Mouse (Mus musculus) G1E (cell line): Measurements from ENCODE around the gene Ctsz. TPM values are rescaled to one million over a fixed set of nuclear protein-coding genes. Genes with fewer than 3 reads are reported as not detected.
A peak's percentile ranks its signal among the peaks of the same experiment; 100 is the strongest.

Source experiments
- ATAC-seq: 2 replicates; pipeline ENCODE4 v1.8.0; 2016; ENCODE audit warnings: mild to moderate bottlenecking; ENCODE audit not compliant: insufficient number of reproducible peaks, poor library complexity, low FRiP score, severe bottlenecking; ENCODE audit errors: extremely low read depth
- DNase-seq: peaks from one replicate; pipeline ENCODE4 v3.0.0; 2012; ENCODE audit warnings: low spot score
- H3K27me3 ChIP-seq: 2 replicates; pipeline ENCODE4 v1.6.1; 2012; ENCODE audit warnings: mild to moderate bottlenecking, low read length, inconsistent platforms; ENCODE audit not compliant: insufficient read depth
- H3K36me3 ChIP-seq: replicated peaks from 2 replicates; pipeline ENCODE3; 2012; ENCODE audit warnings: mild to moderate bottlenecking, inconsistent platforms
- H3K4me1 ChIP-seq: 2 replicates; pipeline ENCODE4 v1.6.1; 2012; ENCODE audit warnings: low read depth, low read length, inconsistent platforms, mixed read lengths; ENCODE audit not compliant: insufficient read depth
- H3K4me3 ChIP-seq: 2 replicates; pipeline ENCODE4 v1.5.1; 2012; ENCODE audit warnings: low read depth, mild to moderate bottlenecking, inconsistent platforms, low read length, moderate library complexity, mixed read lengths
- H3K9me3 ChIP-seq: replicated peaks from 2 replicates; pipeline ENCODE4 v1.6.1; 2012; ENCODE audit warnings: inconsistent platforms
- CTCF ChIP-seq: IDR thresholded peaks from 2 replicates; pipeline ENCODE4 v1.5.1; 2012; ENCODE audit warnings: low read depth, low read length, inconsistent platforms, mixed read lengths
- GATA1 ChIP-seq: IDR thresholded peaks from 2 replicates; pipeline ENCODE4 v1.6.1; 2012; ENCODE audit warnings: borderline replicate concordance, low read length, inconsistent platforms, mixed read lengths
- GATA2 ChIP-seq: IDR thresholded peaks from 2 replicates; pipeline ENCODE4 v1.6.1; 2012; ENCODE audit warnings: low read depth, low read length, inconsistent platforms, borderline replicate concordance
- POLR2AphosphoS5 ChIP-seq: IDR thresholded peaks from 2 replicates; pipeline ENCODE4 v1.6.1; 2012; ENCODE audit warnings: low read depth, low read length, inconsistent platforms; ENCODE audit not compliant: insufficient replicate concordance
- TAL1 ChIP-seq: conservative IDR thresholded peaks from 2 replicates; pipeline ENCODE4 v1.6.1; 2012; ENCODE audit warnings: low read depth, low read length, inconsistent platforms, mixed read lengths
- polyA plus RNA-seq: library from polyadenylated mRNA; stranded (reverse); fragments of >175 nt; gene quantifications from 2 replicates; pipeline ENCODE4 v1.2.3, GENCODE M21; 2012
- total RNA-seq, 2 experiments: library from RNA; stranded (forward) in 1 of 2; stranded (reverse) in 1 of 2; fragments of 200-1000 nt in 1 of 2; fragments of >200 nt in 1 of 2; fragmentation: Nextera tagmentation in 1 of 2; gene quantifications; 2 replicates each; pipeline ENCODE4 v1.2.3; 2014 to 2017

Gene Ctsz
- 13.5 and 24.8 TPM in 2 replicates for total RNA-seq (2014; fragmentation: Nextera tagmentation)
- total RNA-seq (2017): 27.1 and 32.5 TPM in 2 replicates
- polyA plus RNA-seq: 21.4 and 22.1 TPM in 2 replicates

DNA sequence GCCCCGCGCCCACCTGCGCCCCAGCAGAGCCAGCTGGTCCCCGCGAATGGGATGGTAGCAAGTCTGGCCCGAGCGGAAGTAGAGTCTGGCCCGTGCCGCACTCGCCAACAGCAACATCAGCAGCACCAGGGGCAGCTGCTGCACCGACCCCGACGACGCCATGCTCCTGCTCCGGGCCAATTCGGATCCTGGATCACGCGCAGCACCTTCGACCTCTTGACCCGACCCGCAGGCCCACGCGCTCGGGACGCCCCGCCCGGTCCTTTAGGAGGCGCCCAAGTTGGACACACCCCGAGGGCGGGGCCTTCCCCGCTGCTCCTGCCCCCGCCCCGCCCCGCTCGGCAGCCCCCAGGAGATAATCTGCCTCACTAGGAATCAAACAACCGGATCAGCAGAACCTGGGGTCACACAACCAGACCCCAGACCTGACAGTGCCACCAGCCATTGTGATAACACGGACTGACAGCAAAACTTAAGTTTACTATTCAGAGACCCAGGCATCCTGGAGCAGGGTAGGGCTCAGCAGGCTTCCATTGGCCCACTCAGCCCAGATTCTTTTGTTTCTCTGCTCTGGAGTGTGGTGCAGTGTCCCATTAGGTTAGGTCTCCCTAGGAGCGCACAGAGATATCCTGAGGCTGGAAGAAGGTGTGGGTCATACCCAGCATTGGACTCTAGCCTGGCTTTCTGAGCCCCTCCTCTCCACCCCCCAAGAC, at the start of gene Ctsz:
Gene Ctsz (minus strand): TSS at position 303 of the 713 bp plus-strand sequence.
- ATAC-seq (peak; percentile 52), DNase-seq (peak; percentile 57)
- TF ChIP-seq GATA2 (no peak), TAL1 (no peak), GATA1 (no peak), POLR2AphosphoS5 (no peak), CTCF (no peak)
- H3K4me1 ChIP-seq: peaks cover 28% of the 10 kb centered on the region
- H3K36me3 ChIP-seq: peaks cover 38% of the 10 kb centered on the region
- H3K9me3 ChIP-seq: no peaks in the 10 kb centered on the region
- peaks cover 39% of the 10 kb centered on the region for H3K27me3 ChIP-seq
- H3K4me3 ChIP-seq: peak within 1 kb of the TSS; percentile 77

DNA sequence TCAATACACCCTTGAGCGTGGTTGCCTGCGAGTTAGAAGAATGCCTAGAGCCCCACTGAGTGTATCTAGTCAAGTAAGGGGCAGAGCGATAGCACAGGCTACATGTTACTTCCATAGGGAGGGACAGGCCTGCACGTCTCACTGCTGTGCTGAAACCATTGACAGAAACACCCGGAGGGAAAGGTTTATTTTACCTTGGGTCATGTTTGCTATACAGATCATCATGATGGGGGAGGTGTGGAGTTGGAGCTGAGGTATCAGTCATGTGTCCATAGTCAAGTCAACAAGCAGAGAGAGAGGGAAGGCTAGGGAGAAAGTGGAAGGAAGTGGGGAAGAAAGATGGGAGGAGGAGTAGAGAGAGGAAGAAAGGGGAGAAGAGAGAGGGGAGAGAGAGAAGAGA, 48.2 kb upstream of the Ctsz start:
- H3K27me3 ChIP-seq: peaks cover under 1% of the 10 kb centered on the region; the same call in 1 of the 2 replicates
- no peaks in the 10 kb centered on the region for H3K36me3 ChIP-seq
- peaks cover 4% of the 10 kb centered on the region for H3K9me3 ChIP-seq
- no peak overlapping the region for H3K4me3 ChIP-seq
- no peak for DNase-seq
- no peak for ATAC-seq
- TF ChIP-seq GATA1 (no peak), GATA2 (no peak), POLR2AphosphoS5 (no peak), CTCF (no peak), TAL1 (no peak)
- no peaks in the 10 kb centered on the region for H3K4me1 ChIP-seq

GRCm38 (mm10) chr2:174478746-174479145, 39.9 kb upstream of the Ctsz start:
- TF ChIP-seq POLR2AphosphoS5 (no peak), GATA2 (no peak), TAL1 (no peak), GATA1 (no peak), CTCF (no peak)

DNA sequence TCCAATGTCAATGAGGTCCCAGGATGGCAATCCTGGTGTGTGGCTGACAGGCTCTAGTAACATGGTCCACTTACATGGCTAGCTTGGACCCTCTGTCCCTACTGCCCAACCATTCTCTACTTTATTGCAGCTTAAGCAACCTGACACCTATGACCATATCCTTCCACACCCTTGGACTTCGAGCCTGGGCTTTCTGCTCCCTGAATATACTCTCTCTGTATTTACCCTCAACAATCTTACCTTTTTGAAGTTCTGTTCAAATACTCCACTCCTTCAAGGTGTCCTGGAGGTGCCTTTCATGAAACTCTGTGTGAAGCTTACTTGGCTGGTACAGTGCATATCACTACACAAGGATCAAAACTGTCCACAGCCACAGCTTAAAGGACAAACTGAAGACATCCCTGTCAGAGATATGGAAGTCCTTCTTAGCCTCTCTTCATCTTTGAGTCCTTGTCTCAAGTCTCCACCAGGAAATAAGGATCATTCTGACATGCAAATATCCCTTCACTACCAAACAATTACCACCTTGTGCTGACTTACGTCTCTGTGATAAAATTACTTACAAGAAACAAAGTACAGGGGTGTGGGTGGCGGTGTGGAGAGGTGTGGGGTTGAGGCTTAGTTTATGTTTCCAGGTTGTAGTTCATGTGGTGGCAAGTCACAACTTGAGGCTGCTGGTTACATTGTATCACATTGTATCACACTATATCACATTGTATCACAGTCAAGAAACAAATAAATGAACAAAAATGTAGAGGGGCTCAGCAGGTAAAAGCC, 38.9 kb upstream of the Ctsz start:
- TF ChIP-seq GATA1: no peak
- no peak for TF ChIP-seq GATA2
- TF ChIP-seq POLR2AphosphoS5: no peak
- no peak for TF ChIP-seq TAL1
- no peak for TF ChIP-seq CTCF
- ATAC-seq: no peak
- DNase-seq: no peak
- H3K9me3 ChIP-seq: no peaks in the 10 kb centered on the region
- H3K4me3 ChIP-seq: no peak overlapping the region
- no peaks in the 10 kb centered on the region for H3K36me3 ChIP-seq
- peaks cover 10% of the 10 kb centered on the region for H3K4me1 ChIP-seq
- H3K27me3 ChIP-seq: peaks cover 7% of the 10 kb centered on the region

More at GRCm38 (mm10) chr2:174478746-174479145, 39.9 kb upstream of the Ctsz start:
- no peak overlapping the region for H3K4me3 ChIP-seq
- H3K36me3 ChIP-seq: no peaks in the 10 kb centered on the region
- peaks cover 7% of the 10 kb centered on the region for H3K27me3 ChIP-seq
- no peak for ATAC-seq
- no peak for DNase-seq
- no peaks in the 10 kb centered on the region for H3K9me3 ChIP-seq
- H3K4me1 ChIP-seq: peaks cover 4% of the 10 kb centered on the region

- H3K4me3 ChIP-seq: peak overlapping the region; percentile 80
- peaks cover 48% of the 10 kb centered on the region for H3K4me1 ChIP-seq
- no peaks in the 10 kb centered on the region for H3K9me3 ChIP-seq
- DNase-seq: no peak
- peaks cover 4% of the 10 kb centered on the region; the same call in 1 of the 2 replicates for H3K27me3 ChIP-seq
- no peak for TF ChIP-seq POLR2AphosphoS5
- no peak for TF ChIP-seq GATA2
- no peak for TF ChIP-seq TAL1
- TF ChIP-seq CTCF: no peak
- TF ChIP-seq GATA1: no peak
- H3K36me3 ChIP-seq: peaks cover 34% of the 10 kb centered on the region
- ATAC-seq: no peak
These were observed 34.7 kb upstream of the Ctsz start for GRCm38 (mm10) chr2:174473550-174473927.
